In genomic region chr17:35813653-35814052, GRCm38 (mm10) we compare ENCODE assay signal across 7 mouse cellular contexts. TPM values are rescaled to one million over a fixed set of nuclear protein-coding genes. Genes with fewer than 3 reads are reported as not detected.
A peak's percentile ranks its signal among the peaks of the same experiment; 100 is the strongest.
DNase-seq lines count a peak whose midpoint lies in the region; ATAC-seq and TF ChIP-seq lines count a peak whose summit lies in the region.

No protein-coding gene starts in this region.

- H3K4me2 ChIP-seq in liver, embryonic 12.5 days, result no peak overlapping the region

- 41% methylated on average over 7 of the region's 7 CpGs for WGBS in liver, adult 2 months
- 55% methylated on average over 7 of the region's 7 CpGs for WGBS in liver, embryonic 12.5 days (ENCODE audit: insufficient replicate concordance)

- CTCF ChIA-PET in Patski (lab: Charles Lee), result interaction anchor here (1.0 to 3.1 kb wide), 6 partner anchors 9 to 77 kb away, joined by 3 to 13 read pairs (median 4); partner anchors contain the start of gene Flot1

- no peak for TF ChIP-seq POLR2A in liver, adult 2 months (IDR thresholded peaks at IDR 0.05; ENCODE audit: extremely low read depth, insufficient read depth, low read length)

- H3K4me3 ChIP-seq in liver, adult 2 months (ENCODE audit: insufficient read depth, low read depth, low read length), result no peak overlapping the region
- H3K4me3 ChIP-seq in liver, embryonic 12.5 days, result no peak overlapping the region

- H3K9ac ChIP-seq in liver, adult 2 months (ENCODE audit: low read depth, low read length), result no peak overlapping the region
- no peak overlapping the region for H3K9ac ChIP-seq in liver, embryonic 12.5 days

- no peaks in the 10 kb centered on the region for H3K9me3 ChIP-seq in liver, embryonic 12.5 days (replicated peaks)

- no peak for ATAC-seq in liver, embryonic 12.5 days
- peak; percentile 12 for ATAC-seq in Patski
- ATAC-seq in erythroblast, adult 5-6 weeks (replicated peaks; ENCODE audit: low FRiP score, poor library complexity, severe bottlenecking), result peak; percentile 28; the same call in 1 of the 2 replicates

- in situ Hi-C loops in Patski (cut with MboI; ENCODE audit: low pct_unique_long_range_greater_than_20kb), result loop anchor here (5.0 kb wide), 1 partner anchor 36 kb away; no protein-coding TSS in a partner anchor

- TF ChIP-seq CTCF in liver, adult 2 months (IDR thresholded peaks at IDR 0.05; ENCODE audit: low read depth, low read length), result no peak
- TF ChIP-seq CTCF in Patski (IDR thresholded peaks at IDR 0.05), result no peak

- POLR2A ChIA-PET in Patski (lab: Charles Lee), result interaction anchor here (0.9 to 2.9 kb wide), 5 partner anchors 9 to 43 kb away, joined by 3 to 31 read pairs (median 6); partner anchors contain the start of genes Flot1 and Ier3

- intact Hi-C loops in left cerebral cortex, postnatal 36 days (cut with DNase I), result no loop called here

- peak; percentile 52 for DNase-seq in liver, adult 2 months (ENCODE audit: extremely low read depth, low read depth, low spot score)
- DNase-seq in Patski (ENCODE audit: low read depth, low spot score), result no peak
- DNase-seq in naive thymus-derived CD4-positive, alpha-beta T cell, adult 2 months (ENCODE audit: low read depth), result peak; percentile 61
- DNase-seq in adrenal gland, postnatal 10 days, result no peak
- no peak for DNase-seq in left cerebral cortex, postnatal 36 days (ENCODE audit: low spot score in 2 of 2)

- H3K27me3 ChIP-seq in liver, adult 2 months (ENCODE audit: control insufficient read depth, insufficient read depth, low read length), result no peaks in the 10 kb centered on the region
- H3K27me3 ChIP-seq in liver, embryonic 12.5 days (replicated peaks), result no peaks in the 10 kb centered on the region
- no peaks in the 10 kb centered on the region for H3K27me3 ChIP-seq in Patski

- no peaks in the 10 kb centered on the region for H3K36me3 ChIP-seq in liver, adult 2 months (ENCODE audit: control insufficient read depth, insufficient read depth, low read length)
- H3K36me3 ChIP-seq in liver, embryonic 12.5 days, result no peaks in the 10 kb centered on the region

- H3K79me2 ChIP-seq in liver, adult 2 months (ENCODE audit: control insufficient read depth, insufficient read depth, low read length), result no peaks in the 10 kb centered on the region

- peaks cover 27% of the 10 kb centered on the region for H3K4me1 ChIP-seq in liver, adult 2 months (ENCODE audit: control insufficient read depth, insufficient read depth, low read length)
- peaks cover 39% of the 10 kb centered on the region for H3K4me1 ChIP-seq in liver, embryonic 12.5 days

- H3K27ac ChIP-seq in liver, adult 2 months (replicated peaks; ENCODE audit: insufficient read depth, low read depth, low read length), result peak overlapping the region; percentile 37
- no peak overlapping the region for H3K27ac ChIP-seq in liver, embryonic 12.5 days

RNA-seq across cellular contexts. Expression of gene Ier3, which starts 7.8 kb away (rescaled TPM):
- total RNA-seq in liver, adult 2 months (2014; rRNA removed), result 0.92 and 0.94 TPM in 2 replicates
- 0.91 and 1.6 TPM in 2 replicates for polyA plus RNA-seq in liver, adult 2 months (2012; rRNA removed)
- 16.8 and 19.9 TPM in 2 replicates for polyA plus RNA-seq in liver, embryonic 12.5 days (2016; fragmentation: Nextera tagmentation; extraction: Ambion mirVana)
- 149 TPM for polyA plus RNA-seq in Patski (2021)
- 7.5 and 11.9 TPM in 2 replicates for total RNA-seq in erythroblast, adult 5-6 weeks (2015; ENCODE audit: low replicate concordance)
- total RNA-seq in erythroblast, adult 5-6 weeks (2017; ENCODE audit: low replicate concordance), result 2.1 and 8.0 TPM in 2 replicates
- total RNA-seq in adrenal gland, postnatal 10 days (2021), result 10 to 100 TPM in 1 of 2 experiments, 1 to 10 TPM in 1; 7.6 to 19.0 TPM
- 10 to 100 TPM; 10.6 to 13.6 TPM for total RNA-seq in left cerebral cortex, postnatal 36 days (2021)

RNA-seq across cellular contexts. Expression of gene Flot1, which starts 9.4 kb away (rescaled TPM):
- total RNA-seq in liver, adult 2 months (2014; rRNA removed), result 18.0 and 19.5 TPM in 2 replicates
- polyA plus RNA-seq in liver, adult 2 months (2012; rRNA removed), result 19.6 and 26.7 TPM in 2 replicates
- 38.0 and 43.1 TPM in 2 replicates for polyA plus RNA-seq in liver, embryonic 12.5 days (2016; fragmentation: Nextera tagmentation; extraction: Ambion mirVana)
- polyA plus RNA-seq in Patski (2021), result 308 TPM
- total RNA-seq in erythroblast, adult 5-6 weeks (2015; ENCODE audit: low replicate concordance), result 20.9 and 37.8 TPM in 2 replicates
- total RNA-seq in erythroblast, adult 5-6 weeks (2017; ENCODE audit: low replicate concordance), result 26.1 and 57.7 TPM in 2 replicates
- total RNA-seq in adrenal gland, postnatal 10 days (2021), result 10 to 100 TPM; 54.6 to 70.8 TPM
- total RNA-seq in left cerebral cortex, postnatal 36 days (2021), result 100 to 1,000 TPM; 146 to 149 TPM

RNA-seq across cellular contexts. Expression of gene Tubb5, which starts 24.5 kb away (rescaled TPM):
- total RNA-seq in liver, adult 2 months (2014; rRNA removed), result 37.5 and 67.3 TPM in 2 replicates
- polyA plus RNA-seq in liver, adult 2 months (2012; rRNA removed), result 56.4 and 62.2 TPM in 2 replicates
- polyA plus RNA-seq in liver, embryonic 12.5 days (2016; fragmentation: Nextera tagmentation; extraction: Ambion mirVana), result 577 and 600 TPM in 2 replicates
- 608 TPM for polyA plus RNA-seq in Patski (2021)
- 243 and 249 TPM in 2 replicates for total RNA-seq in erythroblast, adult 5-6 weeks (2015; ENCODE audit: low replicate concordance)
- total RNA-seq in erythroblast, adult 5-6 weeks (2017; ENCODE audit: low replicate concordance), result 216 and 335 TPM in 2 replicates
- total RNA-seq in adrenal gland, postnatal 10 days (2021), result 100 to 1,000 TPM; 351 to 404 TPM
- total RNA-seq in left cerebral cortex, postnatal 36 days (2021), result 100 to 1,000 TPM; 441 to 478 TPM

RNA-seq across cellular contexts. Expression of gene Mdc1, which starts 27.7 kb away (rescaled TPM):
- total RNA-seq in liver, adult 2 months (2014; rRNA removed), result 3.0 and 3.5 TPM in 2 replicates
- polyA plus RNA-seq in liver, adult 2 months (2012; rRNA removed), result 1.7 and 2.4 TPM in 2 replicates
- 14.2 and 15.0 TPM in 2 replicates for polyA plus RNA-seq in liver, embryonic 12.5 days (2016; fragmentation: Nextera tagmentation; extraction: Ambion mirVana)
- 23.9 TPM for polyA plus RNA-seq in Patski (2021)
- 20.4 and 30.9 TPM in 2 replicates for total RNA-seq in erythroblast, adult 5-6 weeks (2015; ENCODE audit: low replicate concordance)
- 12.4 and 16.4 TPM in 2 replicates for total RNA-seq in erythroblast, adult 5-6 weeks (2017; ENCODE audit: low replicate concordance)
- total RNA-seq in adrenal gland, postnatal 10 days (2021), result 10 to 100 TPM; 21.9 to 27.1 TPM
- 10 to 100 TPM; 16.5 to 16.9 TPM for total RNA-seq in left cerebral cortex, postnatal 36 days (2021)

RNA-seq across cellular contexts. Expression of gene Nrm, which starts 47.5 kb away (rescaled TPM):
- total RNA-seq in liver, adult 2 months (2014; rRNA removed), result 0.18 and 2.4 TPM in 2 replicates
- 1.4 and 2.4 TPM in 2 replicates for polyA plus RNA-seq in liver, adult 2 months (2012; rRNA removed)
- polyA plus RNA-seq in liver, embryonic 12.5 days (2016; fragmentation: Nextera tagmentation; extraction: Ambion mirVana), result 29.5 and 29.8 TPM in 2 replicates
- polyA plus RNA-seq in Patski (2021), result 13.5 TPM
- 12.9 and 15.0 TPM in 2 replicates for total RNA-seq in erythroblast, adult 5-6 weeks (2015; ENCODE audit: low replicate concordance)
- 3.2 and 20.0 TPM in 2 replicates for total RNA-seq in erythroblast, adult 5-6 weeks (2017; ENCODE audit: low replicate concordance)
- 10 to 100 TPM; 12.7 to 18.3 TPM for total RNA-seq in adrenal gland, postnatal 10 days (2021)
- total RNA-seq in left cerebral cortex, postnatal 36 days (2021), result 1 to 10 TPM; 2.3 to 3.1 TPM

Comparison
In these comparisons a context has a peak if more than half of its experiments do, and no peak if none do; other contexts are left out.
1. DNase-seq: peak in liver, adult 2 months (single experiment) and naive thymus-derived CD4-positive, alpha-beta T cell, adult 2 months (single experiment); none in Patski (single experiment), adrenal gland, postnatal 10 days (single experiment) and left cerebral cortex, postnatal 36 days (0 of 2).